Mouse (Mus musculus) heart, adult 2 months (tissue): ENCODE data around the gene Duxbl2. TPM values are rescaled to one million over a fixed set of nuclear protein-coding genes. Genes with fewer than 3 reads are reported as not detected.
"Not testable (repeated sequence)": the region's sequence is repeated elsewhere in the genome, so short reads cannot be mapped to it uniquely, and the experiment has no call there.

ENCODE experiments used
- DNase-seq, 2 experiments: peaks; one replicate each; pipeline ENCODE4 v3.0.0; 2021
- H3K27ac ChIP-seq: fragments of 200-600 bp; 2 replicates; pipeline ENCODE4 v1.8.1; 2022
- H3K27me3 ChIP-seq: fragments of 200-500 bp; 2 replicates; pipeline ENCODE4 v1.6.1; 2012; ENCODE audit warnings: mild to moderate bottlenecking, low read length, inconsistent platforms, mixed read lengths; ENCODE audit not compliant: control insufficient read depth, insufficient read depth
- H3K36me3 ChIP-seq: fragments of 200-500 bp; 2 replicates; pipeline ENCODE4 v1.6.1; 2012; ENCODE audit warnings: low read length, inconsistent platforms; ENCODE audit not compliant: control insufficient read depth, insufficient read depth
- H3K4me1 ChIP-seq: fragments of 200-500 bp; 2 replicates; pipeline ENCODE4 v1.6.1; 2011; ENCODE audit warnings: low read length; ENCODE audit not compliant: control insufficient read depth, insufficient read depth
- H3K4me3 ChIP-seq: fragments of 200-600 bp; 2 replicates; pipeline ENCODE4 v1.8.1; 2022
- H3K79me2 ChIP-seq: fragments of 200-500 bp; replicated peaks from 2 replicates; pipeline ENCODE4 v1.6.1; 2012; ENCODE audit warnings: mild to moderate bottlenecking, inconsistent platforms, low read length, moderate library complexity, mixed read lengths; ENCODE audit not compliant: control insufficient read depth, insufficient read depth
- H3K9ac ChIP-seq: fragments of 200-500 bp; 2 replicates; pipeline ENCODE4 v1.6.1; 2012; ENCODE audit warnings: low read depth, mild to moderate bottlenecking, control low read depth, inconsistent platforms, low read length, mixed read lengths
- WGBS: fragments of 180-500 bp; shearing (Covaris S2); methylation state at CpG from one replicate; pipeline ENCODE4 v1.1.7; 2018; 5-methylcytosine and 5-hydroxymethylcytosine counted together
- intact Hi-C: fragments of 180-260 bp; cut with DNase I; formaldehyde crosslinking; loops from one replicate; pipeline ENCODE4 v1.15.1; 2025
- polyA plus RNA-seq: library from polyadenylated mRNA; depleted of rRNA; stranded (reverse); fragments of >200 nt; gene quantifications from 2 replicates; pipeline ENCODE4 v1.2.3, GENCODE M21; 2012; rRNA removed
- total RNA-seq, 2 experiments: library from RNA; stranded (reverse); gene quantifications; 2 replicates each; pipeline ENCODE4 v1.2.3; 2021

Gene Duxbl2
- total and polyA plus RNA-seq, 3 experiments, result 0.27 TPM; not detected in 2

- H3K79me2 ChIP-seq, H3K4me3 ChIP-seq, DNase-seq, H3K9ac ChIP-seq, H3K27ac ChIP-seq, H3K4me1 ChIP-seq, H3K36me3 ChIP-seq, H3K27me3 ChIP-seq, intact Hi-C loops: not testable (repeated sequence)
- no CpG with 5 or more reads among the region's 5 CpGs for WGBS
Measured at GRCm38 (mm10) chr14:26162423-26162822, 44.3 kb downstream of the Duxbl2 start.

GRCm38 (mm10) chr14:26165266-26165665, 47.1 kb downstream of the Duxbl2 start:
- no CpG with 5 or more reads among the region's 12 CpGs for WGBS
- intact Hi-C loops, H3K36me3 ChIP-seq, H3K4me1 ChIP-seq, H3K27ac ChIP-seq, H3K9ac ChIP-seq, H3K79me2 ChIP-seq, H3K27me3 ChIP-seq, DNase-seq, H3K4me3 ChIP-seq: not testable (repeated sequence)

GRCm38 (mm10) chr14:26173955-26174354, 55.8 kb downstream of the Duxbl2 start:
- H3K36me3 ChIP-seq, H3K27me3 ChIP-seq, intact Hi-C loops, H3K4me1 ChIP-seq, DNase-seq, H3K9ac ChIP-seq, H3K4me3 ChIP-seq, H3K27ac ChIP-seq, H3K79me2 ChIP-seq: not testable (repeated sequence)
- no CpG with 5 or more reads among the region's 3 CpGs for WGBS

GRCm38 (mm10) chr14:26175028-26175427, 56.9 kb downstream of the Duxbl2 start:
- H3K4me1 ChIP-seq, H3K36me3 ChIP-seq, H3K27ac ChIP-seq, DNase-seq, H3K27me3 ChIP-seq, H3K4me3 ChIP-seq, H3K79me2 ChIP-seq, intact Hi-C loops, H3K9ac ChIP-seq: not testable (repeated sequence)
- WGBS, result no CpG with 5 or more reads among the region's 6 CpGs

Other genes starting within 250 kb of the Duxbl2 start
- 1 to 10 TPM; 1.6 to 3.4 TPM for gene Plac9a, start 215.2 kb upstream of the Duxbl2 start, total RNA-seq
- 4.1 and 7.6 TPM in 2 replicates for gene Plac9a, start 215.2 kb upstream of the Duxbl2 start, polyA plus RNA-seq
- gene Tmem254a, start 190.7 kb upstream of the Duxbl2 start, total RNA-seq, result under 1 TPM; 0.23 to 0.73 TPM
- 0.94 and 1.3 TPM in 2 replicates for gene Tmem254a, start 190.7 kb upstream of the Duxbl2 start, polyA plus RNA-seq
- gene Cphx1, start 180.0 kb upstream of the Duxbl2 start, total RNA-seq, result not detected
- gene Cphx1, start 180.0 kb upstream of the Duxbl2 start, polyA plus RNA-seq, result not detected in 2 replicates
- gene Duxbl1, start 139.8 kb upstream of the Duxbl2 start, total RNA-seq, result not detected
- 0.23 TPM in 1 of 2 replicates, not detected in the other for gene Duxbl1, start 139.8 kb upstream of the Duxbl2 start, polyA plus RNA-seq
- 10 to 100 TPM; 15.9 to 20.6 TPM for gene Gm9780, start 75.6 kb upstream of the Duxbl2 start, total RNA-seq
- gene Gm9780, start 75.6 kb upstream of the Duxbl2 start, polyA plus RNA-seq, result 62.6 and 76.8 TPM in 2 replicates
- 1 to 10 TPM; 4.6 to 5.1 TPM for gene Tmem254c, start 51.0 kb upstream of the Duxbl2 start, total RNA-seq
- not detected in 2 replicates for gene Tmem254c, start 51.0 kb upstream of the Duxbl2 start, polyA plus RNA-seq
- not detected for gene Cphx2, start 36.8 kb upstream of the Duxbl2 start, total RNA-seq
- not detected in 2 replicates for gene Cphx2, start 36.8 kb upstream of the Duxbl2 start, polyA plus RNA-seq
- gene Cphx3, start 36.1 kb upstream of the Duxbl2 start, total RNA-seq, result not detected
- not detected in 2 replicates for gene Cphx3, start 36.1 kb upstream of the Duxbl2 start, polyA plus RNA-seq
- 10 to 100 TPM; 36.0 to 37.7 TPM for gene Plac9b, start 64.1 kb downstream of the Duxbl2 start, total RNA-seq
- gene Plac9b, start 64.1 kb downstream of the Duxbl2 start, polyA plus RNA-seq, result 43.4 and 81.1 TPM in 2 replicates
- gene Tmem254b, start 88.7 kb downstream of the Duxbl2 start, total RNA-seq, result 1 to 10 TPM in 1 of 2 experiments, under 1 TPM in 1; 0.81 to 2.0 TPM
- gene Tmem254b, start 88.7 kb downstream of the Duxbl2 start, polyA plus RNA-seq, result 12.2 and 17.3 TPM in 2 replicates
- gene Duxbl3, start 139.6 kb downstream of the Duxbl2 start, total RNA-seq, result not detected
- 0.10 and 0.29 TPM in 2 replicates for gene Duxbl3, start 139.6 kb downstream of the Duxbl2 start, polyA plus RNA-seq